Mouse (Mus musculus): ENCODE results near the gene Stim1.
A peak's percentile ranks its signal among the peaks of the same experiment; 100 is the strongest.
"Not testable (repeated sequence)": the region's sequence is repeated elsewhere in the genome, so short reads cannot be mapped to it uniquely, and the experiment has no call there.

Stim1 gene

GRCm38 (mm10) chr7:102441657-102442391, 174.2 kb downstream of the Stim1 start, which contains the start of gene Rrm1:
Gene Rrm1 (plus strand): TSS chr7:102441695.
- peak; percentile 95 for DNase-seq (ENCODE audit: inconsistent ontology term)

GRCm38 (mm10) chr7:102442432-102442831, 174.8 kb downstream of the Stim1 start:
- DNase-seq (ENCODE audit: inconsistent ontology term), result peak; percentile 64

DNA sequence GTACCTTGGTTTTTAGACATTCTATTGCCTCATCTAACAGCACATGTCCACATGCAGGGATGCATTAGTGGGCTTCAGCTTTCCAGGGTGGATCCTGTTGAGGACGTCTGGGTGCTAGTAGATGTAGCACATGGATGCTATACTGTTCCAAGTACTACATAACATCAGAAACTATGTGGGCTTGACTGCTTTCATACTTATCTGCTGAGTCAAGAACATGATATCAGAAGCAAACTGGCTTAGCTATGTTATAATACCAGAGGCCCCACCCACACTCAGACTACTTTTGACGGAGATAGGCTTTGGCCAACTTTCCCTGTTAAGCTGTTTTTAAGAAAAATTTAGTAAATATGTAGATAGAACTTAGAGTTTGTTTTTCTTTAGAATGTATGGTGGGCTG, 176.7 kb downstream of the Stim1 start:
- DNase-seq (ENCODE audit: inconsistent ontology term), result no peak

DNA sequence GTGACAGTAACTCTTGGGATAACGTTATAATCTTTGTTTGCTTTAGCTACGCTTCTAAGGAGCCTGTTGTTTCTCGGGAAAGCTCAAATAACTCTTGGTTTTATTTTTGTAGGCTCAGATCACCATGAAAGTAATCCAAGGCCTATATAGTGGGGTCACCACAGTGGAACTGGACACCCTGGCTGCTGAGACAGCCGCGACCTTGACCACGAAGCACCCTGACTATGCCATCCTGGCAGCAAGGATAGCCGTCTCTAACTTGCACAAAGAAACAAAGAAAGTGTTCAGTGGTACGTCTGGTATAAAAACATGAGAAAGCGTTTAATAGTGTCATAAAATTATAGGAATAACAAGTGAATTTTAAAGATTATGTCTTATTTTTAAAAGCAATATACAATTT, 178.8 kb downstream of the Stim1 start:
- no peak for DNase-seq (ENCODE audit: inconsistent ontology term)

DNA sequence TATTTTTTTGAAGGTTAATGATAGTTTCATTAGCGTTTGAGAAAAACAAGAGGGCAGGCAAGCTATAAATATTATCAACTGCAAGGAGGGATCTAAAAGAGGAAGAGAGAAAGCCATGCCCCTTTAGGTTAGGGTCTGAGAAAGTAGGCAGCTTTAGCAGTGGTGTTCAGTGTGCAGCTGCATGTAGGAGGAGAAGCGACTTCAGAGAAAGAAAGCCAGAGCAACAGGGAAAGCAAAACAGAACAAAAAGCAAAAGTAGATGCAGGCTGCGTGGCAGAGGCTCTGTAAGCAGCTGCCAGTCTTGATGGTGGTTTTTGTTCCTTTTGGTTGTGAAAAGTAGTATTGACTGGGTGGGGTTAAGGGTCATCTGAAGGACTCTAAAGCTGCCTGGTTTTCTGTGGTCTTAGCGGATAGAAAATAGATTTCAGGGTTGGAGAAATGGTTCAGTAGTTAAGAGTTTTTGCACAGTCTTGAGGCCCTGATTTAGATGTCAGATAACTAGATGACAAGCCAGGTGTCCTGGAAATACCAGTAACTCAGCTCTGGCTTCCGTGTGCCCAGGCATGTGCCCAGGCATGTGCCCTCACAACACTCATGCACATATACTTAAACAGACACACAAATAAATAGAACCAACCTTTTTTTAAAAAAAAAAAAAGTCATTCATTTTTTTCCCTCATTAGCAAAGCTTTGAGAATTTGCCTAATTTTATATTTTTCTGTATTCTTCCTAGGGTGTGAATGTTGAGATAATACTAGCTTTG, 191.2 kb downstream of the Stim1 start:
- no peak for DNase-seq (ENCODE audit: inconsistent ontology term)

DNA sequence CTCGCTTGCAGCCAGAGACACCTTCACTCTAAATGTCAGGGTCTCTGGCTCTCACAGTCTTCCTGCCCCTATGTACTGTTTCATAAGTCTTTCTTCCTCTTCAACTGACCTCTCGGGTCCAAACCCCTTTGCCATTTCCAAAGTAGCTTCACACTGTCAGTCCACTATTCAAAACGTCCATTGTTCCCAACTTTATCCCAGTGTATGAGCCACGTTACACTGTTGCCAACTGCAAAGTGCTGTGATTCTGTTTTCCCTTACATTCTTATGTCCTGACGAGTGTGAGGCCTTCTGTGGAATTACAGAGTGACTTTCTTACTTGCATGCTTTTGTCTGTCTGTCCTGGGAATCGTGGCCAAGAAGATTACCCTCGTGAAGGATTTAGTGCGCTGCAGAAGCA, 200.0 kb downstream of the Stim1 start:
- no peak for DNase-seq (ENCODE audit: inconsistent ontology term)

DNA sequence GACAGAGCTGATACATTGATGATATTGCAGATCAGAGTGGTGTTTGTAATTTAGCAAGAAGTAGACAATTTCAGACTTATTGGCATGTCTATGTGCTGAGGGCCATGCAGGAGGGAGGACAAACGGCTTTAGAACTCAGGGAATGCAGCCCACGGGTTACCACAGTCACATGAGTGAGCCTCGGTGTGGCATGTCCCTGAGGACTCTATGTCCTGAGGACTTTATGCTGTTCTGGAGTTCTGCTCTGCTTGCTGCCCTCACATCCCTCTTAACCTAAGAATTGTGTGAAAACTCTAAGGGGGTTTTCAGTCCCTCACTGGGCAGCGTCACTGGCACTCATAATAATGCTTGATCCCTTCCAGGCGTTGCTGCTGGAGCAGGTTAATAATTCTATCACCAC, 205.1 kb downstream of the Stim1 start:
- DNase-seq (ENCODE audit: inconsistent ontology term), result no peak

DNA sequence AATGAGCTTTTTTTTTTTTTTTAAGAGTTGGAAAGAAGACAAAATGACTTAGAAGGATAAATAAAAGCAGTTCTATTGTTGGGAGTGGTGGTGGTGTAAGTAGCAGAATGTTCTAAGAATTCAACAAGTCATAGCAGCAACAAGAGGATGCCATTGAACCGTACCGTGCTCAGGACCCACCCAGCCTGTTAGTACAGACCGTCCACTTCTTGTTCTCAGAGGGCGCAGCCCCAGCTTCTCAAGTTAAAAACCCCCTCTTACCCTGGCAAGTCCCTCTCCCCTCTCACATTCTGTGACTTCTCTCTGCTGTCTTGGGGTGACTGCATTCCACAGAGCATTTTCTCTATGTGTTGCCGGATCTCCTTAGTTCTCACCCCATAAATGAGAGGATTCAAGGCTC, 209.0 kb downstream of the Stim1 start:
- DNase-seq (ENCODE audit: inconsistent ontology term), result no peak

DNA sequence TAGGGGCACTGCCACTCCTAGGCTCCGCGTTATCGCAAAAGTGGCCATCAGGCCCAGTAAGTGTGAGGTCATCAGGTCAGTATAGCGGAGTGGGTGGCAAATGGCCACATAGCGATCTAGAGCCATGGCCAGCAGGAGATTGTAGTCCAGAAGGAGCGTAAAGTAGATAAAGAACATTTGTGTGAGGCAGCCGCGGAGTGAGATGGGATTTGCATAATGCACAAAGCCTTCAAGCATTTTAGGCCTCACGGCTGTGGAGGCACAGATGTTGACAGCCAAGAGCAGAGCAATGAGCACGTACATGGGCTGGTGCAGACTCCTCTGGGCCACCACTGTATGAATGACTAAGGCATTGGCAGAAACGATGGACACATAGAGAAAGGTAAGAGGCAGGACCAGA, 209.8 kb downstream of the Stim1 start:
- no peak for DNase-seq (ENCODE audit: inconsistent ontology term)

GRCm38 (mm10) chr7:102478425-102478824, 210.8 kb downstream of the Stim1 start:
- no peak for DNase-seq (ENCODE audit: inconsistent ontology term)

DNA sequence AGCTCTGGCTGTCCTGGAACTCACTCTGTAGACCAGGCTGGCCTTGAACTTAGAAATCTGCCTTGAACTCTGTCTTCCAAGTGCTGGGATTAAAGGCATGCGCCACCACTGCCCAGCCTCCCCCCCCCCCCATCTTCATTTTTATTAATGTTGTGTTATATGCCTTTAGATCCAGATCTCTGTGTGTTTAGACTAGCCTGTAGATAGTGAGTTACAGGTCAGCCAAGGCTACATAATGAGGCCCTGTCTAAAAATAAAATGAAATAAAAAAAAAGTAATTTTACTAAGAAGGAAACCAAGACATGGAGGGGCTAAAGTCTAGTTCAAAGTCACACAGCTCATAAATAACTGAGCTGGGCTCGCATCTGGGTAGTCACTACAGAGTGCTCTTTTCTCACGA, 211.3 kb downstream of the Stim1 start:
- no peak for DNase-seq (ENCODE audit: inconsistent ontology term)

GRCm38 (mm10) chr7:102479368-102480078, 211.9 kb downstream of the Stim1 start:
- peak; percentile 85 for DNase-seq (ENCODE audit: inconsistent ontology term)

GRCm38 (mm10) chr7:102480821-102481220, 213.2 kb downstream of the Stim1 start:
- DNase-seq (ENCODE audit: inconsistent ontology term), result no peak

- DNase-seq (ENCODE audit: inconsistent ontology term), result no peak
These were observed 214.0 kb downstream of the Stim1 start, which contains the start of gene Olfr543 for GRCm38 (mm10) chr7:102481579-102481978. Gene Olfr543 (minus strand): TSS chr7:102481679.

DNA sequence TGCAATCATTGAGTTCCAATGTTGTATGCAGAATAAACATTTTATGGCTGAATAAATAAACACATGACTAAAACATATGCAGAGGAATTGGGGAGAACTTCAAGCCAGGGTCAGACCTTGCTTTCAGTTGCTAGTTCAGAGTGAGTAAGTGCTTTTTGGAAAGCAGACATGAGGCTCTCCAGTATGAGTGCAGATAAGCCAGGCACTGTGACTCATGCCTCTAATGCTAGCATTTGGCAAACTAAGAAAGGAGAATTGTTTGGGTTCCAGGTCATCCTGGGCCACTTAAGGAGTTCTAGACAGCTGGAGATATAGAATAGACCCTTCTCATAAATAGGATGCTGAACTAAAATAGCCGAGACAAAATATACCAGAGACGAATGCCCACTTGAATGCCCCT, 216.1 kb downstream of the Stim1 start:
- peak; percentile 19 for DNase-seq (ENCODE audit: inconsistent ontology term)

GRCm38 (mm10) chr7:102484766-102485165, 217.2 kb downstream of the Stim1 start:
- DNase-seq (ENCODE audit: inconsistent ontology term), result not testable (repeated sequence)

GRCm38 (mm10) chr7:102486105-102486504, 218.5 kb downstream of the Stim1 start:
- DNase-seq (ENCODE audit: inconsistent ontology term), result no peak

Data from Muller cell, postnatal 12 days (primary cell).